Mouse (Mus musculus) regulatory T cell (primary cell): ENCODE data around the gene Tmem131.
"Not testable (repeated sequence)": the region's sequence is repeated elsewhere in the genome, so short reads cannot be mapped to it uniquely, and the experiment has no call there.

ENCODE experiments used
- in situ Hi-C: fragments of 300-600 bp; cut with MboI, MseI; formaldehyde crosslinking; loops from one replicate; pipeline ENCODE4 v1.15.1; 2025; ENCODE audit warnings: high pct_unique_total_duplicates

The Tmem131 gene

DNA sequence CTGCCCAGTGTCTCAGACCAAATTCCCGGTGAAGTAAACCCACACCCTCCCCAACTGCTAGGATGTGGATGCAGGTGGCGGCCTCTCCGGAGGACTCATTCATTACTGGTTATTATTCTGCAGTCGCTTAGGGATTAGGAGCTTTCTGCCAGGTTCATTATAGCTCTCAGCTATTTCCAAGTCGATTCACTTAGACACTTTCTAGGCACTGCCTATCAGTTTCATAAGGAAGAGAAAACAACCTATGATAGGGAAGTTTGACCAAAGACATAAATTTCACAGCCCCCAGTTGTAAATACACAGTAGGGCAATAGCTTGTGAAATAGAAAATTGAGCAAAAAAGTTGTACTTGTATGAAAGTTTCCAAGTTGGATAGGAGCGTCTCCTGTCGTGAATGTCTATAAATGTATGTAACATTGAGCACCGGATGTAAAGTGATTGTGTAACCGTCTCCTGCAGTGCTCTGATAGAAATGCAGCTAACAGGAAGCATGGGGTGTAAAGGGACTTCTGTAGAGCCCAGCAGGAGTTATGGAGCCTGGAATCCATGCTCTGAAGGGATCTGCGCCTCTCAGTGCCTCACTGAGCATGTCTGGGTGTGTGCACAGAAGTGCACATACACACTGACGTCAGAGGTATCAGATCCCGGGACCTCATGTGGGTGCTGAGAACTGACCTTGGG lies 107.1 kb downstream of the Tmem131 start:
- in situ Hi-C loops, result no loop called here

DNA sequence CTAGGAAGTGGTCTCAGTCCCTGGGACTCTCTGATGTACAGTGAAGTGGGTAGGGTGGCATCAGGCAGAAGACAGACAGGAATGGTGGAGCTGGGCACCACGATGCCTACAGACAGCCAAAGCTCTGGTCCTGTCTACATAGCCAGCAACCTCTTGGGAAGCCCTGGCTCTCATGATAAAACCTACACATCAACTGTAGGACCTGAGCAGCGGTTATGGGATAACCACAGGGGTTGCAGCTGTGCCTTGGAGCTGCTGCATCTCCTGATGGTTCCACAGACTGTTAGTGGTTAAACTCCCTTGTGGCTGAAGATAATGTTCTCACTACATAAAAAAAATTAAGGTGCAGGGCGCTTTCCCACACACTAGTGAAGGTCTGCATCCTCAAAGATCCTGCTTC lies 107.9 kb downstream of the Tmem131 start:
- in situ Hi-C loops, result no loop called here

DNA sequence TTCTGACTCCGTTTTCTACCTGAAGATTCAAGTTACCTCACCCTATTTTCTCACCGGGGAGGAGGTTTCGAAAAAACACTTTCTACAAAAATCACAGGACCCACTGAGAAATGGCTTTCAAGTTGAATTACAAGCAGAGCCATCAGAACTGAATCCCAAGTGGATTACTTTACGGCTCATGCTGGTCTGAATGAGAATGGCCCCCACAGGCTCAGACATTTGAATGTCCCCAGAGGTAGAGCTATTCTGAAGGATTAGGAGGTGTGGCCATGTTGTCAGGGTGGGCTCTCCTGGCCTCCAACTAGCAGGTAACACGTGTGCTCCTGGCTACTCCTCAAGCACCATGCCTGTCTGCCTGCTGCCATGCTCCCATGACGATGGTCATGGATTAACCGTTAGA lies 109.4 kb downstream of the Tmem131 start:
- in situ Hi-C loops, result no loop called here

DNA sequence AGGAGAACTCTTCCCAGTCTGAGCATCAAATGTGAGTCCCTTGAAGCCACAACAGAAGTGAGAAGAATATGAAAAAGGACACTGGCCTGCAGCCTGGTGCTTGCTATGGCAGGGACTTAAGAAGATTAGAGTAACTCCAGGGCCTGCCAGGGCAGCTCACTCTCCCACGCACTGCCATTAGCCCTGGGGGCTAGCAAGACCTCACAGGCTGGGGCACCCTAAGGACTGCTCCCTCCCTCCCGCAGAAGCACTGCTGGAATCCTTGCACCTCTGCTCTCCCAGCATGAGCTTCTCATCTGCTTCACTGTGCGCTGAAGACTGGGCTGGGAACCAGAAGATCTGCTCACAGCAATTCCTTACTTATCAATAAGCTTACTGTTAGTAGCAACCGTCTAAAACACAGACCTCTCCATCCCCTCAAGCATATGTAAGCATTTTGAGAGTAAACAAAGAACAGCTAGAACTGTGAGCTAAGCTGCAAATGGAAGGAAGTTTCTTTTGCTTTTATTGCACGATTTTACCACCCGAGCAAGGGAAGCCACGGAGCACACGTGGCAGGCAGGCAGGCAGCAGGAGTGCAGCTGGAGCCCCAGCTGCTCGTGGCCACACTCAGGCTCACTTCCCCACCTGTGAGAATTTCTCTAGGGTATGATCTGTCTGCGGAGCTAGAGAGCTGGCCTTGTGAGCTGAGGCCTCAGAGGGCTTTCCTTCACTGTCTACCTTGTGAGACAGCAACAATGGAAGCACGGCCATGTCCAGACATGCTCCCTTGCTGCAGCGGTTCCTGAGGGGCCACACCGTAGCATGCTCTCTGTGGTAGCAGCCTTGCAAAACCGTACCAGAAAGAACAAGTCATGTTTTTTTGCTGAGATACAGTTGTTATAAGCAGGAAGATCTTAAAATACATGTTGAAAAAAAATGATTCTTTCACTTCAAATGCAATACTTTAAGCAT lies 112.3 kb downstream of the Tmem131 start:
- in situ Hi-C loops, result no loop called here

DNA sequence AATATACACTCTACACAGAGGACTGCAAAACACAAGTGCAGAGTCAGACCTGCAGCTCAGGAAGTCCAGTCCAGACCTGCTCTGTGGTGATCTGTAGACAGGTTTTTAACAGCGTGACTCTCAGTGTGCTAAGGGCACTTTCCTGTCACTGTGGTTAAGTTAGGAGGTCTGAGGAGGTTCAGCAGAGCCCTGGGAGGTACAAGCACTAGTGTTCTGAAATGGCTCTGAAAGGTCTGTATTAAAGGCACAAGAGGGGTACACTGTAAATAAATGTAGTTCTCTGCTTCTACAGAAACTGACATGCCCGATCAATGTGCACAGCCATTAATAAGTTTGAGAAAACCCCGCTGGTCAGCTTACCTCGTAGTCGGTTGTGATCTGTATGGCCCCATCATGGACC lies 119.1 kb downstream of the Tmem131 start:
- in situ Hi-C loops, result no loop called here

DNA sequence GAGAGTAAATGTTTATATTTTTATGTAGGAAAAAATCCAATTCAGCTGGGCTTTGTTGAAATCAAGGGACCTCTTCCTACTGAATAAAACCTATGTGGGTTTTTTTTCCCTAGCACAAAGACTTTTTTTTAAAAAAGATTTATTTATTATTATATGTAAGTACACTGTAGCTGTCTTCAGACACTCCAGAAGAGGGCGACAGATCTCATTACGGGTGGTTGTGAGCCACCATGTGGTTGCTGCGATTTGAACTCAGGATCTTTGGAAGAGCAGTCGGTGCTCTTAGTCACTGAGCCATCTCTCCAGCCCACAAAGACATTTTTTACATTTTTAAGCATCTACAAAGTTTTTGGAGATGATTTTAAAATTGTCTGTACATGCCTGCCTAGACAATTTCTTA lies 121.5 kb downstream of the Tmem131 start:
- in situ Hi-C loops, result not testable (repeated sequence)

DNA sequence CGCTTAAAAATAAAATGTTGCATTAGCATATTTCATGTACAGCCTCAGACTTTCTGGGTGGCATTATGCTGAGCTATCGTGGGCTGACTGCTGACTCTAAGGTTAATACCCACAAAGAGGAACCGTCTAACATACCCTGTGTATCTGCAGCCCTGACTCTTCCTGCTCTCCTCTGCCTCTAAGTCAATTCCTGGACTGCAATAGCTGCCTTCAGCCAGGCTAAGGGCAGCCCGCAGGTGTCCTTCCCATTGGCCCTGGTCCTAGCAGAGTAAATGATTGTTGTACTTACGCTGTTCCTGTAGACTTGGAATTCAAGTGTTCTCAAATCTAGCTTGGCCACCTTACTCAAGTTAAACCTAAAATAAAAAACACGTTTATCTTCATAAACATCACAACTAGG lies 128.3 kb downstream of the Tmem131 start:
- in situ Hi-C loops, result no loop called here

DNA sequence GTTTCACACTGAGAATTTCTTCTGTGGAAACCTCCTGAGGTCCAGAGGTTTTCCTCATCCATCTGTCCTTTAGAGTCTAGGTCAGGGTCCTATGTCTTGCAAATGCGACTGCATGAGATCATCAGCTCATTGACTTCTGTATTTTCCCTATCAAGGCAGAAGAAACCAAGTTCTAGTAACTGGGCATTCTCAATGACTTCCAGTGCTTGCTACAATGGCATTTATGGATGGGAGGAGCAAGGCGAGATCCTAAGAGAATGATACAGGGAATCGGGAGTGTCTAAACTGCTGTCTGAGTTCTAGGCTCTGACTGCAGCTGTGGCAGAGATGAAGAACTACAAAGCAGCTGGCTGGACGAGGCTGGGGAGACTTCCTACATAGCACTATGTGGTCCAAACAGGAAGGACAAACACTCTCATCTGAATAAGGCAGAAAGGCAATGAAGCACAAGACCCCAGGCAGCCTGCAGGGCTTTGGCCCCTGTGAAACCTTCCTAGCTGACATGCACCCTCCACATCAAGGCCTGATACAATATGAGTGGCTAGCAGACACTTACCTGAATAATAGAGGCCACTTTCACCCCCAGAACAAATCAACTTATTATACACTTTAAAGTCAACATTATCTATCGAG lies 129.1 kb downstream of the Tmem131 start:
- in situ Hi-C loops, result no loop called here

DNA sequence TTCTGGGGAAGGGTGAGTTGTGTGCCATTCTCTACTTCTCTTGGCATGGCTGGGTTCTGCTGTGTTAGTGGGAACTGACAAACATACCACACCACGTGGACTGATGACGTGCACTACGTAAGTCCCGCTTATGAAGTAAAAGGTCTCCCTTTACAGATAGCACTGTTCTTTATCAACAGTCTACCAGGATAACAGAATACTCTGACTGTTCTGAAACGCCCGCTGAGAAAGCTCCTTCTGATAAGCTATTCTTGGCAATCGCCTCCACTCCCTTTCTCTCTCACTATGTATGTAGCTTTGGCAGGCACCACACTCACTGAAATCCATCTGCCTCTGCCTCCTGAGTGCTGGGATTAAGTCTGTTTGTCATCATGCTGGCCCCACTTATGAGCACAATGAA lies 130.1 kb downstream of the Tmem131 start:
- in situ Hi-C loops, result no loop called here

DNA sequence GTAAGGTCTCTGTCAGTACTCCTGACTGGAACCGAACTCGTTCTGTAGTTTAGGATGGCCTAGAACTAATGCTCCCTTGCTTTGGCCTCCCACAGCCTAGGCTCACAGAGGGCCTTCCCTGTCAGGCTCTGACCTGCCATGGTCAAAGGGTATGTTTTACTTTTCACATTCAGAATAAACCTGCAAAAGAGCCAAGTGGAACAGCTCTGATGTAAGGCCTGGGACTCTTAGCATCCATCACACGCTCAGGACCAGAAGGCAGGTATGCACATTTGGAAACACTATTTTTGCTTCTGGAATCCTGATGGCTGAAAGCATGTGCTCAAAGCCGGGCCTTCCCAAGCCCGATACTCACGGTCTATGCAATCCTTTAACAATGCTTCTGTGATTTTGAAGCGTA lies 131.7 kb downstream of the Tmem131 start:
- in situ Hi-C loops, result no loop called here

DNA sequence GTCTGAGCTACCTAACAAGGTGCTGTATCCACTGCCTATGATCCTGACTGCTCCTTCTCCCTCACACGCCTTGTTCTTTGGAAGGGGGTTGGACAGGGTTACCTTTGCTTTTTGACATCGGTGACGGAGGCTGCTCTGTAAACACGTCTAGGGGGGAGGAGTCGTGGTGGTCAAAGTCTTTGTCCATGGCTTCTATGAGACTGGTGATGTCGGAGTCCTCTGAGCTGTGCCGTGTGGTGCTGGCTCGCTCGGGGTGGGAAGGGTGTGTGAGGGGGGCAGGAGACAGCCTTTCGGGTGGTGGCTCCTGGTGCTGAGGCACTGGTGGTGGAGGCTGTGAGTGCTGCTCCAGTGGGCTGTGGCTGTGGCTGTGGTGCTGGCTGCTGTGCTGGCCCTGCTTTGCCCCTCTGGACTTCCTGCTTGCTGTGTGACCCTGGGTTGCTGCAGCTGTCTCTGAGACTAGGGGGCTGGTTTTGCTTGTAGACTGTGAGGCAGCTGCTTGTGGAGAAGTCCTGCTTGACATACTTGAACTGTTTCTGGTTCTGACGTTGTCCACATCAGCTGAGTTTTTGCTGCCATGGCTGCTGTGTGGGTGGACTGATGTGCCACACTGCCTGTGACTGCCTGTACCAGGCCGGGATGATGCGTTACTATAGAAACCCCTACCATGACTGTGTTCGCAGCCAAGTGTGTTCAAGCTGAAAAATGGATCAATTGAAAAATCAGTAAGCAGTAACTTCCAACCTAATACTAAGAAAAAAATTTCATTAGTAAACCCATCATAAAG lies 135.5 kb downstream of the Tmem131 start:
- in situ Hi-C loops, result no loop called here

DNA sequence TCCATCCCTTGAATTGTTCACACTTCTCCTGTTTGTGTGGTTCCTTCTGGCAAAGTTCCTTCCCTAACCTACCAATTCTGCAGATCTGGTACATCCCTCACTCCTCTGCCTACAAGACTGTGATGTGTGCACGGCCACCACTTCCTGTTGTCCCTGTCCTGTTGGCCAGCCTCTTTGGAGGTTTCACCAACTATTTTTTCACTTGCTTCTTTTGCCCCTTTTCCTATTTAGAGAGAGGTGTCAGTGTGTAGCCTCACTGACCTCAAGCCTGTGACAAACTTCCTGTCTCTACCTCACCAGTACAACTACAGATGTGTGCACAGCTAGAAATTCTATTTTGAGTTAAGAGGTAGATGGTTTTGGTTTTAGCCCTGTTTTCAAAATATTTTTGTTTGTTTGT lies 136.4 kb downstream of the Tmem131 start:
- in situ Hi-C loops, result no loop called here

DNA sequence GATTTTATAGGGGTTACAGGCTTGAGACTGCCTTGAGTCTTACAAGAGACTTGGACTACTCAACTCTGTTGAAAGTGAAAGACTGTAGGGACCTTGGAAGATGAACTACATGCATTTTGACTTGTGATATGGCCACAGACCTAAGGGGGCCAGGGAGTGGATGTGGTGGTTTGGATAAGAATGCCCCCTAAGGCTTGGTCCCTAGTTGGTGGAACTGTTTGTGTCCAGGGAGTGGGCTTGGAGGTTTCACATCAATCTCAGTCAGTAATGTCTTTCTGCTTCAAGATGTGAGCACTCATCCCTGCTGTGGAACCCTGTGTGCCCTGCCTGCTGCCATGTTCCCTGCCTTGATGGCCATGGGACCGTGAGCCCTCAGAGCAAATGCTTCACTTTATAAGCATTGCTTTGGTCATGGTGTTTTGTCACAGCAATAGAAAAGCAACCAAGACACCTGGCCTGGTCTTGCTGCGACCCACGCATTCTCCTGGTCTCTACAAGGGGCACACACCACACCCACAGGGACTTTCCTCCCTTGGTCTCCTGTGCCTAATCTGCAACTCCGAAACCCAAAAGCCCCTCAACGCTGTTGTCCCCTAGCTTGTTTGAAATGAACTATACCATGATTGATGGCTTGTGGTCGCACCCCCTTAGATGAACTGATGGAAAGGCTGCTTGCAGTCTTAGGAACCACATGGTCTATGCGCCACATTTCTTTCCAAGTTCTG lies 137.1 kb downstream of the Tmem131 start:
- in situ Hi-C loops, result no loop called here

DNA sequence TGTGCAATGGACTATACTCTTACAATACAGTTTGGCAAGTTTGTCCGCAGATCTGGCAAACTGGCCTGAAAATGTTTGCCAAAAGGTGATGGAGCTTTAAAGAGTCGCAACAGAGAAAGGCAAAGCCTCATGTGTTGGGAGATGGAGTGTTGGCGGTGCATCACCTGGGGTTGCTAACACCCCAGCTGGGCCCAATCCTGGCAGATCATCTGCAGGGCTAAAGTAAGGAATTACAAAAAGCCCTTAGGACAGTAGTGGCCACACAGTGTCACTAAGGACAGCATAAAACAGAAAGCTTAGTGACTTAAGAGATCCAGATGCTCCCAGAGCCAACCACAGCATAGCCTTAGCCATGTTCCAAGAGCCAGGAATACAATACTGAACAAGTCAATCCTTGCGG lies 138.6 kb downstream of the Tmem131 start:
- in situ Hi-C loops, result no loop called here

DNA sequence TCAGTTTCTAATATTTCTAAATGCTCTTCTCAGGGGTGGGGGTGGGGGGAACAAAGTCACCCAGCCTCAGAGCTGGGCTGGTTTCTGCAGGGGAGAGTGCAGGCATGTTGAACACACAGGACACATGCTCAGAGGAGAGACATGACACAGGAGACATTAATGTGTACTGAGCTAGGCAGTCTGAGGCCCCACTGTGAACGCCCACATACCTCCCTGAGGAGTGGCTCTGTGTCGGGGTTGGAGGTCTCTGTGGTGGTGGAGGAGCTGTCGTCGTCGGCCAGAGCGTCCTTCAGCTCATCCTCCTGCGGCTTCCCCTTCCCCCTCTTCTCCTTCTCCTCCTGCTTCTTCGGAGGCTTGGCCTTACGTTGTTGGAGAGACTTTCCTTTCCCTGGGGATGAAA lies 139.2 kb downstream of the Tmem131 start:
- in situ Hi-C loops, result no loop called here

DNA sequence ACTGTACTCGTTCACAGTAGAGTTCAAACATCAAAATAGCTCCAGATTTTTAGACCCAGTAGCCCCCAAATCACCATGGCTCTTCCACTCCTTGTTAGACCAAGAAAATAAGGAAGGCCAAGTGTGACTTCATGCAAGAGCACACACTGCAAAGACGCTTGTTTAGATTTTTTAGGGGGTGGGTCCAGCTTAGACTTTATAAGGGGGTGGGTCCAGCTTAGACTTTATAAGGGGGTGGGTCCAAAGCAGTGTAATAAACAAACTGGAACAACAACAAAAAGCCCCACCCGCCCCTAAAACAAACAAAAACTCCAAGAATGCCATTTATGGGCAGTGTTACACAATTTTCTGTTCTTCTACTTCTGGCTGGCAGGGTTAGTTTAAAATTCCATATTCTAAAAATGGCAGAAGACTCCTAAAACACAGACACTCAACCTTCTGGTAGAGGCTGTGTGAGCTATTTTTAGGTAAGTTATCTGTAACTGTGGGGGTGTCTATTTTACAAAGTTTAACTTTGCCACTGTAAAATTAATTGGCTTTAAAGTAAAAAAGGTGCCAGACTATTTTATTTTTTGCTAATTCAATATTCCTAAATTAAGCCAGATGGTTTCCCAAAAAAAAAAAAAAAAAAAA lies 143.0 kb downstream of the Tmem131 start:
- in situ Hi-C loops, result no loop called here

DNA sequence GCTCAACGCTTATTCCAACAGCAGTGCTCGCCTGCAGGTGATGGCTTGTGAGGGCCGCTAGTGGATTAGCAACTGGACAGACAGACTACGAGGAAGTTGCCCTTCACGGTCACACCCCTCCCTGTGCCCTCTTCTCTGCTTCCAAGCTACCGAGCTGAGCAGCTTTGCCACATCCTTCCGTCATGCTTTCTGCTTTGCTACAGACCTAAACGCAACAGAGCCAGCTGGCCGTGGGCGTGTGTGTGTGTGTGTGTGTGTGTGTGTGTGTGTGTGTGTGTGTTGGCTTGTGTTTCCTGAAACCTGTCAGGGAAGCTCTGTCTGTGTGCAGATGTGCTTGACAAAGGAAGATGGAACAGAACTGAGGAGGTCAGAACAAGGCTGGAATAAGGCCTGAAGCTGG lies 146.0 kb downstream of the Tmem131 start:
- in situ Hi-C loops, result no loop called here

DNA sequence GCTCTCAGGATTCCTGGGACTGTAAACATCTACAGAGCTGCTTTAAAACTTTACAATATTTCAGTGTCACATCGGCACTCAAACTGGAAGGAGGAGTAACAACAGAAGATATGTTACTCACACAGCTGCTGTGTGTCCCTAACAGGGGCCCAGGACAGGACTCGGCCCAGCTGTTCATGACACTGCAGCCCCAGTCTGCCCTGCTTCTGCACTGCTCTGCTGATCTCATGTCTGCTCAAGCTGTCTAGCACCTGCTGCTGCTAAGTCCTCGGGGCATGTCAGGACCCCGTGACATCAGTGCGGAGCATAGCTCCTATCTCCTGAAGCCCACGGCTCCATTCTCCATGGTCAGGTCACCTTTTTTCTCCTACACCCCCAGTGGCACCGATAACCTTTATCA lies 146.8 kb downstream of the Tmem131 start:
- in situ Hi-C loops, result no loop called here

DNA sequence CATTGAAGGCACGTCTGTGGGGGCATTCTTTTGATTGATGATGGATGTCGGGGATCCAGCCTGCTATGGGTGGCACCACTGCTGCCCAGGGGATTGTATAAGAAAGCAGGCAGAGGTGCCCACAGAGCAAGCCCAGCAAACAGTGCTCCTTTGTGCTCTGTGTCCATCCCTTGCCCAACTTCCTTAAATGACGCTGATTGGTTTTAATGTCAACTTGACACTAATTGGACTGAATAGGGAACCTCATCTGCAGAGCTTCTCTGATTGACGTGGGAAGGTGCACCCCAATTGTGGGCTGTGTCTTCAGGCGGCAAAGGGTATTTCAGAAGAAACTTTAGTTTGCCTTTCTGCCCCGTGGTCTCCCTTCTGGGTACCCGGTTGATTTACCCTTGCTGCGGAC lies 154.1 kb downstream of the Tmem131 start:
- in situ Hi-C loops, result no loop called here

DNA sequence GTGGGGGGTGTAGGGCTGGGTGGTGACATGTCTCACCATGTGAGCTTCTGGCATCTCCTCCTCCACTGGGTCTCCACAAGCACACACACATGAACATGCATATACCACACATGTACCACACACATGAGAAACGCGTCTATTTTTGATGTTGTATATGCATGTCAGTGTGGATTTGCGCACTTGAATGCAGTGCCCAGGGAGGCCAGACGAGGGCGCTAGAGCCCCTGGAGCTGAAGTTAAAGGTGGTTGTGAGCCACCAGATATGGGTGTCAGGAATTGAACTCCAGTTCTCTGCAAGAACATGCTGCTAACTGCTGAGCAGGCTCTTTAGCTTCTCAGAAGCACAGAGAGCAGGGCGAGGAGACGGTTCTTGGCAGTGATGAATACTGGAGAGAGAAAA lies 157.1 kb downstream of the Tmem131 start:
- in situ Hi-C loops, result no loop called here

DNA sequence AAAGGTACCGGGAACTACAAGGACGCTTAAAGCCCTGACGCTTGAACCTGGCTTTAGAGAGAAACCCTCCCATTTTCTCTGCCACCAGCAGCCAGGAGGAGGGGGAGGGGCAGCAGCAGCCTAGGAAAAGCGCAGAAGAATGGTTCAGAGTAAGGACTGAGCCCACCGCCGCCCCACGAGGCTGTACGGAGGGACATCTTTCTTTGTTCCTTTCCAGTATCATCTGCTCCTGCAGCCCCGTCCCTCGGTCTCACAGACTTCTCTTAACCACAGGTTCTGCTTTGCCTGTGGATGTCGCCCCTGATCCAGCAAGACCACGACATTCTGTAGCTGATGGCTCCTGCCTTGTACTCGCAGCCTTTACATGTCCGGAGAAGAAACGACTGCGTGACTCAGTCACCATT lies 158.2 kb downstream of the Tmem131 start:
- in situ Hi-C loops, result no loop called here
